Mouse (Mus musculus): ENCODE data around the gene Ptchd3.

GRCm38 (mm10) chr11:121808204-121808852, 21.7 kb upstream of the Ptchd3 start:
- TF ChIP-seq CTCF (IDR thresholded peaks at IDR 0.05; ENCODE audit: extremely low read depth, insufficient read depth, insufficient read length, insufficient replicate concordance) (peak; percentile 64; the same call in 1 of the 2 replicates), POLR2A (IDR thresholded peaks at IDR 0.05; ENCODE audit: low read depth, low read length) (no peak)
